ENCODE assay signal across 22 mouse cellular contexts in the genomic region with DNA sequence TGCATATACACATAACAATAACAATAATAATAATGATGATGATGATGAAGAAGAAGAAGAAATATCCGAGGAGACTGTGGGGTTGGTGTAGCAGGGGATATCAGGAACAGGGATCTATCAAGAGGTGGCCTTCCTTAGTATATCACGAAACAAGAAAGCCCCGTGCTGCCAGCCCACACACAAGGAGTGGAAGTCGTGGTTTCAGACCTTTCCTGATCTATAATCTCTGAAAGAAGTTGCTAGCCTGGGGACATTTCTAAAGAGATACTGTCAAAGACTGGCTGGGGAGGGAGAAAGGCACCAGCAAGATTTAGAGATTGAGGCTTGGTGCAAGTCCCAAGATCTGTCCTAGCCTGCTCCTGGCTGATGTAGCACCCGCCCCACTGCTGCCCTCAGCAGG.
"Had no signal": no experiment of that assay in that cellular context is flagged by ENCODE, and none has a peak within 500 bp of the region (broad histone marks: within the 10 kb centered on the region; RNA-seq: fewer than 3 reads in every experiment).

No protein-coding gene starts in this region.

- H3K4me1 ChIP-seq: limb, embryonic 12.5 days; limb, embryonic 15.5 days; midbrain, embryonic 12.5 days; midbrain, embryonic 15.5 days; neural tube, embryonic 13.5 days; stomach, embryonic 15.5 days had no signal

- H3K27ac ChIP-seq: kidney, embryonic 15.5 days; limb, embryonic 12.5 days; limb, embryonic 15.5 days; liver, embryonic 14.5 days; lung, embryonic 15.5 days; midbrain, embryonic 12.5 days; midbrain, embryonic 15.5 days; neural tube, embryonic 13.5 days; stomach, embryonic 15.5 days had no signal

- H3K27me3 ChIP-seq: kidney, embryonic 15.5 days; limb, embryonic 12.5 days; limb, embryonic 15.5 days; lung, embryonic 15.5 days; midbrain, embryonic 12.5 days; midbrain, embryonic 15.5 days; neural tube, embryonic 13.5 days; stomach, embryonic 15.5 days had no signal

- ATAC-seq: intestine, postnatal 0 days; midbrain, embryonic 15.5 days had no signal

- H3K36me3 ChIP-seq: kidney, embryonic 15.5 days; limb, embryonic 12.5 days; limb, embryonic 15.5 days; lung, embryonic 15.5 days; midbrain, embryonic 12.5 days; midbrain, embryonic 15.5 days; neural tube, embryonic 13.5 days; stomach, embryonic 15.5 days had no signal

- H3K4me3 ChIP-seq: kidney, embryonic 15.5 days; limb, embryonic 12.5 days; limb, embryonic 15.5 days; lung, embryonic 15.5 days; midbrain, embryonic 12.5 days; midbrain, embryonic 15.5 days; myocyte; neural tube, embryonic 13.5 days; stomach, embryonic 15.5 days had no signal

- H3K9ac ChIP-seq: kidney, embryonic 15.5 days; limb, embryonic 12.5 days; limb, embryonic 15.5 days; liver, embryonic 14.5 days; lung, embryonic 15.5 days; midbrain, embryonic 12.5 days; midbrain, embryonic 15.5 days; neural tube, embryonic 13.5 days; stomach, embryonic 15.5 days had no signal

- H3K9me3 ChIP-seq: kidney, embryonic 15.5 days; limb, embryonic 15.5 days; lung, embryonic 15.5 days; midbrain, embryonic 12.5 days; midbrain, embryonic 15.5 days; neural tube, embryonic 13.5 days; stomach, embryonic 15.5 days had no signal

- DNase-seq: kidney, adult 2 months; kidney, postnatal 10 days; kidney, postnatal 36 days; left cerebral cortex, postnatal 4 days; lung, adult 18-20 months; lung, postnatal 10 days; lung, postnatal 36 days; retina, postnatal 1 day; right cerebral cortex, postnatal 25 days; spleen, adult 18-20 months; thymus, postnatal 36 days had no signal

- H3K4me2 ChIP-seq: kidney, embryonic 15.5 days; limb, embryonic 12.5 days; limb, embryonic 15.5 days; lung, embryonic 15.5 days; midbrain, embryonic 12.5 days; midbrain, embryonic 15.5 days; neural tube, embryonic 13.5 days; stomach, embryonic 15.5 days had no signal
